Mouse (Mus musculus): ENCODE data around the gene Pim3.
"Not testable (repeated sequence)": the region's sequence is repeated elsewhere in the genome, so short reads cannot be mapped to it uniquely, and the experiment has no call there.

The Pim3 gene

DNA sequence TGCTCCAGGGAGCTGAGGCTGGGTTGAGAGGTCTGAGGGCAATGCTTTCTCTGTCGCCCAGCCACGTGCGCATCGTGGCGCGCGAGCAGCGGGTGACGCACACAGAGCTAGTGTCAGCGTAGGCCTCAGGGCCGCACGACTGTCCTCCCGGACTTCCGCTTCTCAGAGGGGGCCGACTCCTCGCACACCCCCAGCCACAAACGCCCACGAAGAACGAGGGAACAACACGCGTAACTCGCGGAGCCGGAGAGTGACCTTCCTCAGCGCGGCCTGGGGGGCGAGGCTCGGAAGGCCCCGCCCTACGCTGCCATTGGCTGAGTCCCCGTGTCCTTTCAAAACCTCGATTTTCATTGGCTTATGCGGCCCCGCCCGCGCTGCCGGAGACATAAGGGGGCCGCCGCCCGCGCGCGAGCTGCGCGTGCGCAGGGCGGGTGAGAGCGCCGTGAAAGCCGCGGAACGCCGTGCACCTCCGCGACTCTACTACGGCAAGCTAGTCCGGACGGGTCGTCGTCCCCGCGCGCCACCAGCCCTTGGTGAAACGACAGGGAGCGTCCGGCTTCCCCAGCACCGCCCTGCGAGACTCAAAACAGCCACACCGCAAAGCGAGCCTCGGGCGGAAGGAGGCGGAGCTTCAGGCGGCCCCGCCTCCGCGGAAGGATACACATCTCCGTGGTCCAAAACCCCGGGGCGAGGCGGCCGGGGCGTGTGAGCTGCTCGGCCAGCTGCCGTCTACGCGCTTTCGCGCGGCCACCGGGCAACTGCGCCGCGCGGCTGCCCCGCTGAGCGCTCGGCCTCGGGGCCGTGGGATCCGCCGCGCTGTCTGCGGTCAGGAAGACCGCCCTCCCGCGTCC, at the start of gene Pim3:
Gene Pim3 (plus strand): TSS at position 415 of the 851 bp plus-strand sequence.
- peak; percentile 98 for DNase-seq

- DNase-seq = no peak
Measured at GRCm38 (mm10) chr15:88813262-88813661, 48.7 kb upstream of the Pim3 start.

DNA sequence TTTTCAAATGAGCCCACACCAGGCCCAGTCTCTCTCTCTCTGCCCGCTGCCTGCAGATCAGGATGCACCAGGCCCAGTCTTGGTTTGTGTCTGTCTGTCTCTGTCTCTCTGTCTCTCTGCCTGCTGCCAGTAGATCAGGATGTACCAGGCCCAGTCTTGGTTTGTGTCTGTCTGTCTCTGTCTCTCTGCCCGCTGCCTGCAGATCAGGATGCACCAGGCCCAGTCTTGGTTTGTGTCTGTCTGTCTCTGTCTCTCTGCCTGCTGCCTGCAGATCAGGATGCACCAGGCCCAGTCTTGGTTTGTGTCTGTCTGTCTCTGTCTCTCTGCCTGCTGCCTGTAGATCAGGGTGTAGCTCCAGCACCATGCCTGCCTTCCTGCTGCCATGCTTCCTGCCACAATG, 48.1 kb upstream of the Pim3 start:
- not testable (repeated sequence) for DNase-seq

- no peak for DNase-seq
Measured at GRCm38 (mm10) chr15:88814411-88815047, 47.5 kb upstream of the Pim3 start.

- no peak for DNase-seq
Measured at GRCm38 (mm10) chr15:88815196-88815700, 46.7 kb upstream of the Pim3 start.

DNA sequence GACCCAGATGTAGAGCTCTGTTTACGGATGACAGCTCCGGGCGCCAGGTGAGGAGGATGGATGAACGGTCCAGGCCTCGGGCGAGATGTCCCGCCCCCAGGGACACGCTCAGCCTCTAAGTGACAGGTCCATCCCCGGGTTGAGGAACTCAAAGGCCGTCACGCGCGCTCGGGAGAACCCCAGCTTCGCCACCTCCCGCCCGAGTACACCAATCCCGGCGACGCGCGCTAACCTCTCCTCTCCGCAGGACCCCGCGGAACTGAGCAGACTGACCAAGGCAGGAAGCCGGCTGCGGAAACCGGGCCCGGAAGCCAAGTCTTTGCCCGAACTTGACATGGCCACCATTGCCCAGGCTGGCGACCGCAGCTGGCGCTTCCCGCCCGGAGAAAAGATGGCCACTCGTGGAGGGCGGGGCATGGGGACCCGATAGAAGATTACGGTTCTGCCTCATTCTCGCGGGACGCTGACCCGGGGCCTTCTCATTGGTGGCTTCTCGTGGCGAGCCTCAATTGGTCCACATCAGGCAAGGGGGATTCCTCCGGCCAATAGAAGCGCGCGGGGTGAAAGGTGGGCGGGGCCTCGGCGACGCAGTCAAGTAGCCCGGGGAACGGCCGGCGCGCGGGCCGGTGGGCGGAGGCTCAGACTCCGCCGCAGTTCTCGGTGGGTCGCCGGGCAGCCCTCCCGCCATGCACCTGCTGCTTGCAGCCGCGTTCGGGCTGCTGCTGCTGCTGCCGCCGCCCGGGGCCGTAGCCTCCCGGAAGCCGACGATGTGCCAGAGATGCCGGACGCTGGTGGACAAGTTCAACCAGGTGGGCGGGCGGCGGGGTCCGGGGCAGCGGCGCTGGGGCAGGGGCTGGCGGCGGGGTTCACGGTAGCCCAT, 42.7 kb upstream of the Pim3 start, which contains the start of the genes Alg12 and Creld2:
Gene Alg12 (minus strand): TSS at position 293 of the 880 bp plus-strand sequence.
Gene Creld2 (plus strand): TSS at position 621 of the 880 bp plus-strand sequence.
- peak; percentile 100 for DNase-seq

GRCm38 (mm10) chr15:88819906-88820303, 42.1 kb upstream of the Pim3 start:
- peak in 1 of 2 experiments; percentile 28 for DNase-seq

GRCm38 (mm10) chr15:88821403-88821802, 40.6 kb upstream of the Pim3 start:
- DNase-seq = no peak

GRCm38 (mm10) chr15:88822513-88822912, 39.5 kb upstream of the Pim3 start:
- no peak for DNase-seq

DNA sequence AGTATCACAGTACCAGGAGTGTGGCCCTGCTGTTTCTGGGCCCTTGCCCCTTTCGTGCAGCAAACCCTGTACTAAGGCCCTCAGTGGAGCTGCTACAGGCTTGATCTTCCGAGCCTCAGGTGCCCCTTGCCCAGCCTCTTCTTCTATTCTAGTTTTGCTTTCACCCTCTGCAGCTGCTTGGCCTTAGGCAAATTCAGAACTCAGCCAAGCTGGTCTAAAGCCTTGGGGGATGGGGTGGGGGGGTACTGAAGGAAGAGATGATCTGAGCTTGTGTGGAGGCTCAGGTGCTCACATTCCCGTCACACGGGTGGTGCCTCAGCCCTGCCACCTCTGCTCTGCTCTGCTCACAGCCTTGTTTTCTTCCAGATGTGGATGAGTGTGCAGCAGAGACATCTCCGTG, 38.6 kb upstream of the Pim3 start:
- no peak for DNase-seq

GRCm38 (mm10) chr15:88827466-88827865, 34.5 kb upstream of the Pim3 start:
- no peak for DNase-seq

DNA sequence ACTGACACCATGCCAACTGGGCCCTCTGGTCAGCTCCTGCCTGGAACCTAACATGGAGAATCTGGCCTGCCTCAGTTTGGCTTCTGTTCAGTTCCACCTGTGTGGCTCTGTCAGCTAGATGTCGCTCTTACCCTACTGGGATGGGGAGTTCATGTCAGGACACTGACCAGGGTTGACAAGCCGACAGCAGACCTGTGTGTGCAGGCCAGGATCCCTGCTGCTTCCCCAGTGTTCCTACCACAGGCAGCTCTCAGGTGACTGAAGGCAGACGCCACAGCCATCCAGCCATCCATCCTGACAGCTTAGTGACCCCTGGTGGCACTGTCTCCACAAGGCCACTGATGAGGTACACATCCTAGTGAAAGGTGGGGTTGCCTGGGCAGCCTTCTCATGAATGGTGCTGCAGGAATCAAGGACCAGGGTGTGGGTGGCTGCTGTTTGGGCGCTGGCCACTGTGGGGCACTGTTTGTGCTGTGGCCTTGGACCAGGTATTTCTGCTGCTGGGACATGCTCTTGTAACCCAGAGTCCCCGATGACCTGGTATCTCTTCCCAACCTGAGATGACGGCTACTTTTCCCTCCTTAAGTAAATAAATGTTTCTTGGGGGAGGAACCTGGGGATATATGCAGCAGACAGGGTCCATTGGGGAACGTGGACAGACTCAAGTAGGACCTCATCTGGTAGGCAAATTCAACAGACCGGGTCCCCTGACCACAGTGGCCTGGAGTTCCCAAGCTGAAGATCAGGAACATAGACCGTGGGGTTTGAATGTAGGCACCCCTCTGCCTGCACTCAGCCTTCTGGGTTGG, 33.8 kb upstream of the Pim3 start:
- DNase-seq = peak; percentile 75 to 82

DNA sequence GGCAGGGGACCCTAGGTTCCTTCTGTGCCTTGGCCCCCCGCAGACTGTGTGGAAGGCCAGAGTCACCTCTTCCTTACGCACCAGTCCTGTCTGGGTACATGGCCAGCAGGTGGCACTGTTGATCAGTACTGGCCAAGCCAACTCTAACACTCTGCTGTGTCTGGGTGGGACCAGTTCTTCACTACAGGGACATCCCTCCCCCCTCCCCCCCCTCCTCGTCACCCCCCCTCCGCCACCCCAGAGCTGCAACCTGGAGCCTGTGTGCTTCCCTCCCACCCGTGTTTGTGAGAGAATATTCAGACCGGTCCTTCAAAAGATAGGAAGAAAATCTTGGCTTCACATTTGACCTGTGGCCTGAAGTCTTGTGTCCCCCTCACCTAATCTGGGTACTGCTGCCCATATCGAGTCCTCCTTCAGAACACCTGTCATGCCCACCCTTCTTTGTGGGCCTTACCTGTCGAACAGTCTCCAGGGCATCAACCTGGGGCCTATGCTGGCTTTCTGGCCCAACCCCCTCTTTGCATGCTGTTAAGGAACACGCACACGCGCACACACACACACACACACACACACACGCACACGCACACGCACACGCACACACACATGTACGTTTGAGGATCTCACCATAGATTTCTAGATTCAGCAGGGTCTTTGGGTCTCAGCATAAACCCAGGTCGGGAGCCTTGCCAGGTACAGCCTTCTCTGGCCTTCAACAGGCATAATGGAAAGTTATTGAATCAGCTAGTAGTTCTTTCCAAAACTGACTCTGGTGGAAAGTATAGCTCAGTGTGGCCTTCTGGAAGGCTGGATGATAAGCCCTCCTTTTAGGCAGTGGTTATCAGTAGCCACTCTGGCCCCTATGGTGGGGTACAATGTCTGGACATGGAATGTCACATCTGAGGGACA, 32.9 kb upstream of the Pim3 start:
- peak; percentile 88 to 92 for DNase-seq

DNA sequence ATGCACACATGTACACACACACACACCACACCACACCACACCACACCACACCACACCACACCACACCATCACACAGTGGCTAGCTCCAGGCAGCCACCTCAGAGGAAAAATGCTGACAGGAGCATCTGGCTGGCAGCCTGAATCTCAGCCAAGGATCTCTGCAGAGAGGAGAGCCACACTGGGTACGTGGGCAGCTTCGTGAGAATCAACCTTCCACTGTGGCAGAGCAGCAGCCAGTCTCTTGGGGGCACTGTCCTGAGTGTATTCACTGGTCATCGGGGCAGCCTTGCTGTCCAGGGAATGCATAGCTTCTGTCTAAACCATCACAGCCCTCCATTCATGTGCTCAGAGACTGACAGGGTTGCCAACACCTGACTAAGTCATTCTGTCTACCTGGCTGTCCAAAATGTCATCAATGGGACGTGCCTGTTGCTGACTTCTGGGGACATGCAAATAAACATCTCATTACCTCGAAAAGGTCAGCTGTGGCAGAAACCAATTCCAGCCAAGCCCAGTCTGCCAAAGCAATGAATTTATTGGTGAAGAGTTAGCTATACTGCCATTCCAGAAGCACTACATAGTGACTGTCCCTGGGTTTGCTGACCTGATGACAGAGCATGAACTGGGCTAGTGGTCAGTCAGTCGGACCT, 32.1 kb upstream of the Pim3 start:
- no peak for DNase-seq

DNA sequence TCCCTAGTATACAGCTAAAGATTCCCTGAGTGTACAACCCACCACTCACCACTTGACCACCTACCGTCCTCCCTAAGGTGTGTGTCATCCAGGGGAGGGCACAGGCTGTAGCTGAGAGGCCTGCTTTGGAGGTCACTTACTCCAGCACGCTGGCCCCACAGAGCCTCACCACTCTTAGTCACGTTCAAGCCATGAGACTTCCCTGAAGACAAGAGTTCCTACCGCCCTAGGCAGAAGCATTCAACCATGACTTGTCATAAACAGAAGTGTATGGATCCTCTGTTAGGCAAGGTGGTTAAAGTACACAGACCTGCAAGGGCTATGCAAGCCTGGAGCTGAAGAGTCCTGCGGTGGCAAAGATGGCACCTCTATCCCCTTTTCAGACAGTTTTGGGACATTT, 31.3 kb upstream of the Pim3 start:
- no peak for DNase-seq

- peak; percentile 86 to 92 for DNase-seq
Measured at GRCm38 (mm10) chr15:88831482-88831881, 30.5 kb upstream of the Pim3 start.

GRCm38 (mm10) chr15:88832536-88832935, 29.4 kb upstream of the Pim3 start:
- no peak for DNase-seq

DNA sequence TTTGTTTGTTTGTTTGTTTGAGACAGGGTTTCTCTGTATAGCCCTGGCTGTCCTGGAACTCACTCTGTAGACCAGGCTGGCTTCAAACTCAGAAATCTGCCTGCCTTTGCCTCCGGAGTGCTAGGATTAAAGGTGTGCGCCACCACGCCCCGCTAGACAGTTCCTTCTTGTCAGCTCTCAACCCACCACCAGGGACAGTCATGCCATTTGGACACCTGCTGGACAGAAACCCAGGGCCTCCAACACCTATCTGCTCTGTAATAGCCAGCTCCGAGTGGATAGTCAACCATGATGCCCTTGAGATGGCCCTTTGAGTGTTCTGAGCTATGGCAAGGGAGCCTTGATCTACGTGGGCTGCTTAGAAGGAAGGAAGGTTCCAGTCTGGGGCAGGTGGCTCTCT, 26.0 kb upstream of the Pim3 start:
- DNase-seq = no peak

GRCm38 (mm10) chr15:88836571-88836970, 25.4 kb upstream of the Pim3 start:
- DNase-seq = no peak

All from lung, adult 18-20 months (tissue).